Mouse (Mus musculus): Measurements from ENCODE around the gene Wdr82. TPM values are rescaled to one million over a fixed set of nuclear protein-coding genes. Genes with fewer than 3 reads are reported as not detected.

Gene Wdr82
- total RNA-seq, 4 experiments from 2014 or later = 112 to 132 (median 120) TPM

- no peak for DNase-seq (ENCODE audit: low spot score in 2 of 2)
Observed at GRCm38 (mm10) chr9:106222994-106223393, 52.3 kb downstream of the Wdr82 start.

- DNase-seq (ENCODE audit: low spot score in 2 of 2) = no peak
Observed at GRCm38 (mm10) chr9:106225469-106226150, 54.9 kb downstream of the Wdr82 start.

- DNase-seq (ENCODE audit: low spot score in 2 of 2) = no peak
Observed at GRCm38 (mm10) chr9:106226151-106226682, 55.5 kb downstream of the Wdr82 start.

- no peak for DNase-seq (ENCODE audit: low spot score in 2 of 2)
Observed at GRCm38 (mm10) chr9:106227790-106228429, 57.2 kb downstream of the Wdr82 start.

- no peak for DNase-seq (ENCODE audit: low spot score in 2 of 2)
Observed at GRCm38 (mm10) chr9:106230051-106230733, 59.5 kb downstream of the Wdr82 start.

- no peak for DNase-seq (ENCODE audit: low spot score in 2 of 2)
Observed at GRCm38 (mm10) chr9:106230734-106231106, 60.0 kb downstream of the Wdr82 start.

GRCm38 (mm10) chr9:106231220-106231619 lies 60.5 kb downstream of the Wdr82 start:
- no peak for DNase-seq (ENCODE audit: low spot score in 2 of 2)

GRCm38 (mm10) chr9:106231816-106232215 lies 61.1 kb downstream of the Wdr82 start:
- no peak for DNase-seq (ENCODE audit: low spot score in 2 of 2)

GRCm38 (mm10) chr9:106232956-106233355 lies 62.2 kb downstream of the Wdr82 start:
- DNase-seq (ENCODE audit: low spot score in 2 of 2) = no peak

GRCm38 (mm10) chr9:106233953-106234352 lies 63.2 kb downstream of the Wdr82 start:
- DNase-seq (ENCODE audit: low spot score in 2 of 2) = no peak

GRCm38 (mm10) chr9:106235194-106235830 lies 64.6 kb downstream of the Wdr82 start:
- no peak for DNase-seq (ENCODE audit: low spot score in 2 of 2)

- DNase-seq (ENCODE audit: low spot score in 2 of 2) = no peak
Observed at GRCm38 (mm10) chr9:106236156-106236817, 65.6 kb downstream of the Wdr82 start.

- DNase-seq (ENCODE audit: low spot score in 2 of 2) = no peak
Observed at GRCm38 (mm10) chr9:106236818-106237211, 66.1 kb downstream of the Wdr82 start.

- DNase-seq (ENCODE audit: low spot score in 2 of 2) = no peak
Observed at GRCm38 (mm10) chr9:106237401-106237800, 66.7 kb downstream of the Wdr82 start.

- no peak for DNase-seq (ENCODE audit: low spot score in 2 of 2)
Observed at GRCm38 (mm10) chr9:106237878-106238277, 67.2 kb downstream of the Wdr82 start.

Small RNAs within 50 kb of the gene (microRNA-seq; reads per million reads assigned to microRNA genes)
- gene Mir135a-1 = 10.9 to 17.6 reads per million in 2 experiments
- gene Mirlet7g = 108,971 to 147,144 reads per million in 2 experiments

Other genes with a start within 250 kb of the Wdr82 start
- 1 to 10 TPM in 2 of 4 experiments, under 1 TPM in 2; 0.82 to 2.1 (median 0.97) TPM for gene Col6a5, start 210.3 kb upstream of the Wdr82 start, total RNA-seq (2022)
- 1 to 10 TPM; 1.8 to 2.9 (median 2.2) TPM for gene Col6a4, start 74.1 kb upstream of the Wdr82 start, total RNA-seq (2022)
- 1 to 10 TPM; 3.3 to 4.9 (median 3.9) TPM for gene Glyctk, start 12.8 kb upstream of the Wdr82 start, total RNA-seq (2022)
- 10 to 100 TPM; 23.4 to 26.9 (median 24.4) TPM for gene Ppm1m, start 28.8 kb downstream of the Wdr82 start, total RNA-seq (2022)
- gene Twf2, start 32.2 kb downstream of the Wdr82 start, total RNA-seq (2022) = 10 to 100 TPM; 58.6 to 61.1 (median 59.1) TPM
- gene Tlr9, start 51.7 kb downstream of the Wdr82 start, total RNA-seq (2022) = 1 to 10 TPM in 3 of 4 experiments, under 1 TPM in 1; 0.85 to 2.0 (median 1.7) TPM
- 100 to 1,000 TPM; 136 to 146 (median 141) TPM for gene Alas1, start 77.7 kb downstream of the Wdr82 start, total RNA-seq (2022)
- gene Poc1a, start 110.1 kb downstream of the Wdr82 start, total RNA-seq (2022) = 10 to 100 TPM; 14.6 to 18.3 (median 16.7) TPM
- 100 to 1,000 TPM in 1 of 4 experiments, 10 to 100 TPM in 3; 89.5 to 103 (median 93.0) TPM for gene Dusp7, start 197.7 kb downstream of the Wdr82 start, total RNA-seq (2022)